Mouse (Mus musculus) heart, embryonic 10.5 days (tissue): ENCODE measurements around the gene Paxip1. TPM values are rescaled to one million over a fixed set of nuclear protein-coding genes. Genes with fewer than 3 reads are reported as not detected.

ENCODE experiments used
- DNase-seq: peaks from one replicate; pipeline ENCODE4 v3.0.0-alpha.2; 2017; ENCODE audit warnings: low spot score
- H3K27ac ChIP-seq: fragments of 300-500 bp; sonication (generic); 2 replicates; pipeline ENCODE4 v1.5.1; 2016; ENCODE audit warnings: mild to moderate bottlenecking
- H3K27me3 ChIP-seq: fragments of 300-500 bp; sonication (generic); 2 replicates; pipeline ENCODE4 v1.6.1; 2016; ENCODE audit warnings: mild to moderate bottlenecking; ENCODE audit not compliant: poor library complexity, insufficient read depth, severe bottlenecking
- H3K36me3 ChIP-seq: fragments of 300-500 bp; sonication (generic); 2 replicates; pipeline ENCODE4 v1.6.1; 2016; ENCODE audit warnings: mild to moderate bottlenecking, moderate library complexity
- H3K4me1 ChIP-seq: fragments of 300-500 bp; sonication (generic); 2 replicates; pipeline ENCODE4 v1.6.1; 2016; ENCODE audit warnings: mild to moderate bottlenecking
- H3K4me3 ChIP-seq: fragments of 300-500 bp; sonication (generic); 2 replicates; pipeline ENCODE4 v1.5.1; 2016; ENCODE audit warnings: mild to moderate bottlenecking, moderate library complexity
- H3K9me3 ChIP-seq: fragments of 300-500 bp; sonication (generic); 2 replicates; pipeline ENCODE4 v1.6.1; 2016; ENCODE audit warnings: mild to moderate bottlenecking, moderate library complexity
- WGBS: fragments of 180-500 bp; shearing (Covaris S2); methylation state at CpG from one replicate; pipeline ENCODE4 v1.1.7; 2016; 5-methylcytosine and 5-hydroxymethylcytosine counted together
- polyA plus RNA-seq: library from polyadenylated mRNA; unstranded; fragments of >200 nt; fragmentation: Nextera tagmentation; extraction: Ambion mirVana; gene quantifications from 2 replicates; pipeline ENCODE4 v1.2.1, GENCODE M21; 2016

Gene Paxip1
- polyA plus RNA-seq, 1 experiment from 2014 or later, result 38.0 TPM

GRCm38 (mm10) chr5:27789586-27789985 is 1.9 kb downstream of the Paxip1 start:
- Histone ChIP-seq H3K36me3 (peaks cover 45% of the 10 kb centered on the region), H3K27me3 (no peaks in the 10 kb centered on the region), H3K27ac (no peak overlapping the region), H3K9me3 (no peaks in the 10 kb centered on the region), H3K4me1 (peaks cover 14% of the 10 kb centered on the region), H3K4me3 (peak overlapping the region; percentile 80)
- peak; percentile 67 for DNase-seq
- 68% methylated on average over 10 of the region's 10 CpGs for WGBS

- DNase-seq, result peak; percentile 66
- Histone ChIP-seq H3K27me3 (no peaks in the 10 kb centered on the region), H3K36me3 (peaks cover 92% of the 10 kb centered on the region), H3K4me1 (no peaks in the 10 kb centered on the region), H3K4me3 (no peak overlapping the region), H3K9me3 (no peaks in the 10 kb centered on the region), H3K27ac (no peak overlapping the region)
- WGBS, result 94% methylated on average over 9 of the region's 9 CpGs
Observed at GRCm38 (mm10) chr5:27783381-27783780, 8.1 kb downstream of the Paxip1 start.

GRCm38 (mm10) chr5:27767948-27768347 is 23.5 kb downstream of the Paxip1 start:
- WGBS, result 90% methylated on average over 5 of the region's 5 CpGs
- Histone ChIP-seq H3K9me3 (no peaks in the 10 kb centered on the region), H3K27ac (no peak overlapping the region), H3K27me3 (no peaks in the 10 kb centered on the region), H3K36me3 (peaks cover 88% of the 10 kb centered on the region), H3K4me1 (peaks cover 9% of the 10 kb centered on the region), H3K4me3 (no peak overlapping the region)
- no peak for DNase-seq

- DNase-seq, result no peak
- no peak overlapping the region for H3K27ac ChIP-seq
- no peak overlapping the region for H3K4me3 ChIP-seq
- WGBS, result 87% methylated on average over 4 of the region's 4 CpGs
- no peaks in the 10 kb centered on the region for H3K9me3 ChIP-seq
- peaks cover 88% of the 10 kb centered on the region for H3K36me3 ChIP-seq
- H3K4me1 ChIP-seq, result peaks cover 9% of the 10 kb centered on the region
- H3K27me3 ChIP-seq, result no peaks in the 10 kb centered on the region
Observed at GRCm38 (mm10) chr5:27765780-27766179, 25.7 kb downstream of the Paxip1 start.

- Histone ChIP-seq H3K4me3 (no peak overlapping the region), H3K9me3 (no peaks in the 10 kb centered on the region), H3K4me1 (no peaks in the 10 kb centered on the region), H3K27ac (no peak overlapping the region), H3K27me3 (no peaks in the 10 kb centered on the region), H3K36me3 (peaks cover 79% of the 10 kb centered on the region)
- 81% methylated on average over 1 of the region's 1 CpGs for WGBS
- DNase-seq, result no peak
Observed at GRCm38 (mm10) chr5:27744944-27745343, 46.5 kb downstream of the Paxip1 start.

GRCm38 (mm10) chr5:27739216-27739615 is 52.3 kb downstream of the Paxip1 start:
- no peak overlapping the region for H3K27ac ChIP-seq
- no peak overlapping the region for H3K4me3 ChIP-seq
- H3K36me3 ChIP-seq, result peaks cover 34% of the 10 kb centered on the region
- no peaks in the 10 kb centered on the region for H3K27me3 ChIP-seq
- no peaks in the 10 kb centered on the region for H3K9me3 ChIP-seq
- H3K4me1 ChIP-seq, result no peaks in the 10 kb centered on the region
- 75% methylated on average over 6 of the region's 6 CpGs for WGBS
- no peak for DNase-seq

GRCm38 (mm10) chr5:27737168-27737567 is 54.3 kb downstream of the Paxip1 start:
- Histone ChIP-seq H3K9me3 (no peaks in the 10 kb centered on the region), H3K4me1 (no peaks in the 10 kb centered on the region), H3K4me3 (no peak overlapping the region), H3K27ac (no peak overlapping the region), H3K36me3 (peaks cover 16% of the 10 kb centered on the region), H3K27me3 (no peaks in the 10 kb centered on the region)
- peak; percentile 91 for DNase-seq
- 3% methylated on average over 3 of the region's 3 CpGs for WGBS

- Histone ChIP-seq H3K4me1 (no peaks in the 10 kb centered on the region), H3K27me3 (no peaks in the 10 kb centered on the region), H3K36me3 (no peaks in the 10 kb centered on the region), H3K4me3 (no peak overlapping the region), H3K27ac (no peak overlapping the region), H3K9me3 (no peaks in the 10 kb centered on the region)
- no peak for DNase-seq
- 77% methylated on average over 5 of the region's 5 CpGs for WGBS
Observed at GRCm38 (mm10) chr5:27732288-27732868, 59.1 kb downstream of the Paxip1 start.

- DNase-seq, result no peak
- 50% methylated on average over 1 of the region's 1 CpGs for WGBS
- no peak overlapping the region for H3K4me3 ChIP-seq
- no peak overlapping the region for H3K27ac ChIP-seq
- no peaks in the 10 kb centered on the region for H3K27me3 ChIP-seq
- H3K9me3 ChIP-seq, result no peaks in the 10 kb centered on the region
- H3K4me1 ChIP-seq, result no peaks in the 10 kb centered on the region
- no peaks in the 10 kb centered on the region for H3K36me3 ChIP-seq
Observed at GRCm38 (mm10) chr5:27731392-27731791, 60.1 kb downstream of the Paxip1 start.

- Histone ChIP-seq H3K4me3 (no peak overlapping the region), H3K27ac (no peak overlapping the region), H3K36me3 (no peaks in the 10 kb centered on the region), H3K9me3 (no peaks in the 10 kb centered on the region), H3K27me3 (no peaks in the 10 kb centered on the region), H3K4me1 (no peaks in the 10 kb centered on the region)
- WGBS, result 69% methylated on average over 5 of the region's 5 CpGs
- DNase-seq, result no peak
Observed at GRCm38 (mm10) chr5:27730666-27731065, 60.8 kb downstream of the Paxip1 start.

GRCm38 (mm10) chr5:27724460-27724859 is 67.0 kb downstream of the Paxip1 start:
- Histone ChIP-seq H3K27ac (no peak overlapping the region), H3K27me3 (no peaks in the 10 kb centered on the region; the same call in 1 of the 2 replicates), H3K4me3 (no peak overlapping the region), H3K36me3 (no peaks in the 10 kb centered on the region), H3K9me3 (no peaks in the 10 kb centered on the region), H3K4me1 (no peaks in the 10 kb centered on the region)
- no peak for DNase-seq
- WGBS, result 22% methylated on average over 2 of the region's 2 CpGs

GRCm38 (mm10) chr5:27719311-27719710 is 72.2 kb downstream of the Paxip1 start:
- H3K4me3 ChIP-seq, result no peak overlapping the region
- no peaks in the 10 kb centered on the region for H3K4me1 ChIP-seq
- H3K36me3 ChIP-seq, result no peaks in the 10 kb centered on the region
- H3K27me3 ChIP-seq, result no peaks in the 10 kb centered on the region; the same call in 1 of the 2 replicates
- no peak for DNase-seq
- H3K27ac ChIP-seq, result no peak overlapping the region
- 62% methylated on average over 2 of the region's 2 CpGs for WGBS
- no peaks in the 10 kb centered on the region for H3K9me3 ChIP-seq

- Histone ChIP-seq H3K4me3 (no peak overlapping the region), H3K4me1 (no peaks in the 10 kb centered on the region), H3K27me3 (no peaks in the 10 kb centered on the region), H3K9me3 (no peaks in the 10 kb centered on the region), H3K27ac (no peak overlapping the region), H3K36me3 (no peaks in the 10 kb centered on the region)
- DNase-seq, result no peak
Observed at GRCm38 (mm10) chr5:27717301-27717700, 74.2 kb downstream of the Paxip1 start.

GRCm38 (mm10) chr5:27716026-27716425 is 75.5 kb downstream of the Paxip1 start:
- Histone ChIP-seq H3K27ac (no peak overlapping the region), H3K36me3 (no peaks in the 10 kb centered on the region), H3K4me3 (no peak overlapping the region), H3K27me3 (no peaks in the 10 kb centered on the region), H3K4me1 (no peaks in the 10 kb centered on the region), H3K9me3 (no peaks in the 10 kb centered on the region)
- DNase-seq, result no peak
- 87% methylated on average over 4 of the region's 4 CpGs for WGBS
